Mouse (Mus musculus) heart, embryonic 12.5 days (tissue): Measurements from ENCODE around the gene Syt14. TPM values are rescaled to one million over a fixed set of nuclear protein-coding genes. Genes with fewer than 3 reads are reported as not detected.

Experiments used
- ATAC-seq: fragments of 200-750 bp; cut with Nextera tagmentation; 2 replicates; pipeline ENCODE4 v1.8.0; 2017; ENCODE audit warnings: moderate TSS enrichment, moderate library complexity; ENCODE audit not compliant: insufficient number of reproducible peaks, low FRiP score
- H3K27ac ChIP-seq: fragments of 300-500 bp; sonication (generic); 2 replicates; pipeline ENCODE4 v1.5.1; 2016; ENCODE audit warnings: mild to moderate bottlenecking, moderate library complexity; ENCODE audit not compliant: poor library complexity, severe bottlenecking
- H3K27me3 ChIP-seq: fragments of 300-500 bp; sonication (generic); replicated peaks from 2 replicates; pipeline ENCODE4 v1.6.1; 2016; ENCODE audit warnings: mild to moderate bottlenecking, moderate library complexity
- H3K36me3 ChIP-seq: fragments of 300-500 bp; sonication (generic); 2 replicates; pipeline ENCODE4 v1.6.1; 2016; ENCODE audit warnings: mild to moderate bottlenecking, moderate library complexity
- H3K4me1 ChIP-seq: fragments of 300-500 bp; sonication (generic); replicated peaks from 2 replicates; pipeline ENCODE4 v1.6.1; 2016; ENCODE audit warnings: mild to moderate bottlenecking
- H3K4me2 ChIP-seq: fragments of 300-500 bp; sonication (generic); 2 replicates; pipeline ENCODE4 v1.6.1; 2016; ENCODE audit warnings: mild to moderate bottlenecking, moderate library complexity
- H3K4me3 ChIP-seq: fragments of 300-500 bp; sonication (generic); 2 replicates; pipeline ENCODE4 v1.5.1; 2016; ENCODE audit warnings: mild to moderate bottlenecking
- H3K9ac ChIP-seq: fragments of 300-500 bp; sonication (generic); 2 replicates; pipeline ENCODE4 v1.6.1; 2016; ENCODE audit warnings: mild to moderate bottlenecking, moderate library complexity
- H3K9me3 ChIP-seq: fragments of 300-500 bp; sonication (generic); replicated peaks from 2 replicates; pipeline ENCODE4 v1.6.1; 2016; ENCODE audit warnings: mild to moderate bottlenecking, moderate library complexity
- WGBS: fragments of 180-500 bp; shearing (Covaris S2); methylation state at CpG from one replicate; pipeline ENCODE4 v1.1.7; 2016; 5-methylcytosine and 5-hydroxymethylcytosine counted together
- polyA plus RNA-seq: library from polyadenylated mRNA; unstranded; fragments of >200 nt; fragmentation: Nextera tagmentation; extraction: Ambion mirVana; gene quantifications from 2 replicates; pipeline ENCODE4 v1.2.1, GENCODE M21; 2016

Syt14 gene
- polyA plus RNA-seq: 1.4 and 1.6 TPM in 2 replicates

DNA sequence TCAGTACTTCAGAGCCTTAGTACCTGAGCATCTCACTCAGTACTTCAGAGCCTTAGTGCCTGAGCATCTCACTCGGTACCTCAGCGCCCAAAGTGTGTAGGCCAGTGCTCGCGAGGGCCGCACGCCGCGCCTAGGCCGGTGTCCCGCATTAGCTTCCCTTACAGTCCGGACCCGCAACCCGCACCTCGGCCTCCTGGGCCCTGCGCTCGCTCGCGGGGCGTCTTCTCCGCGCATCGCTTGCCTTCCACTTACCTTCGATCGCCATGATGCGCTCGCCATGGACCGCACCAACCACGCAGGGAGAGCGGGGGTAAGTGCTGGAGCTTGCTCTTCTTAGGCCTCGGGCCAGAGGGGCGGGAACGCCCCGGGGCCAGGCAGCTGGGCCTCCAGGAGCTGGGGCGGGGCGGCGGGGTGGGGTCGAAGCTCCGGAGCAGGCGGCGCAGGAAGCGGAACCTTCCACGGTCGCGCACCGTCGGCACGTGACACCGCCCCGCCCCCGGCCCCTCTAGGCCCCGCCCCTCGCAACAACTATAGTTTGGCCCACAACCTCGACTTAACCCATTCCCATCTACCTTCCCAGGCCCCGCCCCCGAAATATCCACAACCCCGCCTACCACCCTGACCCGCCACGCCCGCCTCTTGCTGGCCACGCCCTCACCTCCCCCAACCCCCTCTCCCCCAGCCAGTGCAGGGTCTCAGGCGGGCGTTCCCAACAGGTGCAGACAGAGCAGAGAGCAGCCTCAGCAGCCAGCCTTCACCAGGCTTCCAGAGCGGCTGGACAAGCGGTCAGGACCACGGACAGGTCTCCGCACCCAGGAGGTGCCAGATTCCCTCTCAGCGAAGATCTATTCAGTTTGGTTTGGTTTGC, at the start of gene Syt14:
Gene Syt14, minus strand, starts transcription at position 405 of the 868 bp plus-strand sequence.
- Histone ChIP-seq H3K4me1 (peaks cover 9% of the 10 kb centered on the region), H3K27ac (no peak within 1 kb of the TSS), H3K9ac (peak within 1 kb of the TSS; percentile 71), H3K9me3 (no peaks in the 10 kb centered on the region), H3K4me2 (peak within 1 kb of the TSS; percentile 91), H3K36me3 (no peaks in the 10 kb centered on the region), H3K4me3 (peak within 1 kb of the TSS; percentile 73), H3K27me3 (0 out of 2 replicates have a peak, but pooled peaks cover 3% of the 10 kb centered on the region)
- peak; percentile 96 for ATAC-seq
- WGBS: under 1% methylated on average over 65 of the region's 67 CpGs

DNA sequence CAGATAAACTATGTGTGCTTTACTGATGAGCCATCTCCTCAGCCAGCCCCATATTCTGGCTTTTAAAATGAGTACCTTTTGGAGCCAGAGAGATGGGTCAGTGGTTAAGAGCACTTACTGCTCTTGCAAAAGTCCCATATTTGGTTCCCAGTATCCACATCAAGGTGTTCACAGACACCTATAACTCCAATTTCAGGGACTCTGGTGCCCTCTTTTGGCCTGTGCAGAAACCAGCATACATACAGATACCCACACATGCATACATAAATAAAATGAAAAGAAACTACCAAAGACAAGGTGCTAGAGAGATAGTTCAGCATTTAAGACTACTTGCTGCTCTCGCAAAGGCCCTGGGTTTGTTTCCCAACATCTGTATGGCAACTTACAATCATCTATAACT, 48.4 kb upstream of the Syt14 start:
- H3K4me2 ChIP-seq: no peak overlapping the region
- H3K27me3 ChIP-seq: no peaks in the 10 kb centered on the region
- 88% methylated on average over 1 of the region's 1 CpGs for WGBS
- ATAC-seq: no peak
- H3K9me3 ChIP-seq: no peaks in the 10 kb centered on the region
- H3K27ac ChIP-seq: no peak overlapping the region
- H3K9ac ChIP-seq: no peak overlapping the region
- H3K4me1 ChIP-seq: 0 out of 2 replicates have a peak, but pooled peaks cover 4% of the 10 kb centered on the region
- H3K36me3 ChIP-seq: no peaks in the 10 kb centered on the region
- no peak overlapping the region for H3K4me3 ChIP-seq

DNA sequence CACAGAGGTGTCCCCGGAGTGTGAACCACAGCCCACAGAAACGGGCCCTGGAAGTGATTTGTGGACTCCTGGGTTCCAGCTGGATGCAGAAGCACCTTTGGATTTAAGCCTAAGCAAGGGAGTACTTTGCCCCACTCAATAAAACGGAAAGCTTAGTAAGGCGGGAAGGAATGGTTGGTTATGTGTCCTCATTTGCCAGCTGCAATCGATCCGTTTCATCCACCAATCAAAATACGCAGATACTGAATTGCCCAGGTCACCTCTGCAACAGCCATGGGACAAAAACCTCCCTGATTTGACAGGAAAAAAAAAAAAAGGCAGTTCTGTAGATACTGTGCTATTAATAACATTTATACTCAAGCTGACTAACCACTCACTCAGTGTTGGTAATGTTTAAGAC, 47.5 kb upstream of the Syt14 start:
- no peak overlapping the region for H3K27ac ChIP-seq
- no peaks in the 10 kb centered on the region for H3K27me3 ChIP-seq
- no peak overlapping the region for H3K4me2 ChIP-seq
- WGBS: 80% methylated on average over 7 of the region's 7 CpGs
- no peak overlapping the region for H3K4me3 ChIP-seq
- no peaks in the 10 kb centered on the region for H3K36me3 ChIP-seq
- ATAC-seq: no peak
- no peaks in the 10 kb centered on the region for H3K9me3 ChIP-seq
- 0 out of 2 replicates have a peak, but pooled peaks cover 4% of the 10 kb centered on the region for H3K4me1 ChIP-seq
- H3K9ac ChIP-seq: no peak overlapping the region

DNA sequence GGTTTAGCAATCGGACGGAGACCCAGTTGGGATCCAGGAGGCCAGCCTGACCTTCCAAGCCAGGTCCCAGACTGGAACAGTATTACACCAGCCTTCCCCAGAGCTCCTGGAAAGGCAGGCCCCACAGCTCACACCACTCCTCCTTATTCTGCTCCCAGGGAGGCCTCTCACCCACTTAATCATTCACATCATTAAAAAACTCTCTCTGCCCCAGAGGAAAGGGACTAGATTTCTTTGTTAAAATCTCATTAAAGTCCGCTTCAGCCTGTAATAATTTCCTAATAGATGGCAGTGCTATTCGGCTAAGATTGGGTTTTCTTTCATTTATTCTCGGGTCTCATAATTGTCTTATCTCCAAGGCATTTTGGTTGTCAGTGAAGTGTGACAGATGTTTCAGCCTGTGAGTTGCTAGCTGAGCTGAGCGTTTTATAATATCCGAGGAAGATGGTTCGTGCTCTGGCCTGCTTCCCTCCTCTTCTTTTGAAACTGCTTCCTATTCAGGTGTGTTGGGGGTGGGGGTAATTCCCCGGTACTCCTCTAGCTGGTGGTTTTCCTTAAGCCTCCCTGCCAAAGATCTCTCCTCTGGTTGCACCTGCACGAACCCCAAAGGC, 46.8 kb upstream of the Syt14 start:
- no peak for ATAC-seq
- Histone ChIP-seq H3K27ac (no peak overlapping the region), H3K36me3 (no peaks in the 10 kb centered on the region), H3K9me3 (no peaks in the 10 kb centered on the region), H3K9ac (no peak overlapping the region), H3K4me1 (0 out of 2 replicates have a peak, but pooled peaks cover 4% of the 10 kb centered on the region), H3K4me2 (no peak overlapping the region), H3K4me3 (no peak overlapping the region), H3K27me3 (no peaks in the 10 kb centered on the region)
- WGBS: 54% methylated on average over 10 of the region's 10 CpGs

DNA sequence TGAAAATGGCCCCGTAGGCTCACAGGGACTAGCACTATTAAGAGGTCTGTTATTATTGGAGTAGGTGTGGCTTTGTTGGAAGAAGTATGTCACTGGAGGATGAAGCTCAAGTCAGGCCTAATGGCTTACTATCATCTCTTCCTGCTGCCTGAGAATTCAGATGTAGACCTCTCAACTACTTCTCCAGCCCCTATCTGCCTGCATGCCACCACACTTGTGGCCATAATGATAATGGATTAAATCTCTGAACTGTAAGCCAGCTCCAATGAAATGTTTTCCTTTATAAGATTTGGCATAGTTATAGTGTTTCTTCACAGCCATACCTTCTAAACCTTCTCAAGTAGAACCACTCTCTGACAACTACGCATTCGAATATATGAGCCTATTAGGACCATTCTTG, 27.0 kb upstream of the Syt14 start:
- Histone ChIP-seq H3K9me3 (no peaks in the 10 kb centered on the region; the same call in 1 of the 2 replicates), H3K36me3 (no peaks in the 10 kb centered on the region), H3K4me3 (no peak overlapping the region), H3K4me2 (no peak overlapping the region), H3K27me3 (peaks cover 4% of the 10 kb centered on the region; the same call in 1 of the 2 replicates), H3K4me1 (no peaks in the 10 kb centered on the region), H3K9ac (no peak overlapping the region), H3K27ac (no peak overlapping the region)
- 86% methylated on average over 3 of the region's 3 CpGs for WGBS
- ATAC-seq: no peak

DNA sequence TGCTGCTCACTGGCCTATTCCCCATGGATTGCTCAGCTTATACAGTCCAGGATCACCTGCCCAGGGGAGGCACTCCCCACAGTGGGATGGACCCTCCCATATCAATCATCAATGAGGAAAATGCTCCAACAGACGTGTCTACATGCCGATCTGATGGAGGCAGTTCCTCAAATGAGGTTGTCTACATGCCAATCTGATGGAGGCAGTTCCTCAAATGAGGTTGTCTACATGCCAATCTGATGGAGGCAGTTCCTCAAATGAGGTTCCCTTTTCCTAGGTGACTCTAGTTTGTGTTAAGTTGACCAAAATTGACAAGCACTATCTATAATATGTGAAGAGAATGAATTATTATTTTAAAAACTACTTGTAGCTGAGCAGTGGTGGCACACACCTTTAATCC, 24.6 kb upstream of the Syt14 start:
- no peak overlapping the region for H3K27ac ChIP-seq
- no peak for ATAC-seq
- 78% methylated on average over 2 of the region's 2 CpGs for WGBS

DNA sequence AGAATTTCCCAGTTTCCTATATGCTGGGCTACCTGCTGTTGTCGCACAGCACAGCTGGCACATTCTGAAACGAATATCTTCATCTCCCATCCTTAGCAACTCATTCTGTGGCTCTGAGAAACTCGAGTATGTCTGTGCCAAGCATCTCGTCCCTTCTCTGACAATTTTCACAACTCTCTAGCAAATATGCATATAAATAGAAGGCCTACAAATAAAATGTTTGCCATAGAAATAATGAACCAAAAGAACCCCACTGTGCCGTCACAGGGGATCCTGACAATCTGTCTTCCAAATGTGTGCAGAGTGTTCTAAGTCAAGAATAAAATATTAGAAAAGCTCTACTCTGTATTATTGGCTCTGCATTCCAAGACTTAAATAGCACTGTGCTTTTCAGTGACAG, 24.0 kb upstream of the Syt14 start:
- WGBS: 66% methylated on average over 5 of the region's 5 CpGs
- Histone ChIP-seq H3K36me3 (no peaks in the 10 kb centered on the region), H3K4me3 (no peak overlapping the region), H3K4me1 (no peaks in the 10 kb centered on the region), H3K4me2 (no peak overlapping the region), H3K9me3 (no peaks in the 10 kb centered on the region), H3K27ac (no peak overlapping the region), H3K27me3 (no peaks in the 10 kb centered on the region), H3K9ac (no peak overlapping the region)
- ATAC-seq: no peak

More for the DNA sequence above, 24.6 kb upstream of the Syt14 start:
- Histone ChIP-seq H3K4me1 (no peaks in the 10 kb centered on the region), H3K4me3 (no peak overlapping the region), H3K4me2 (no peak overlapping the region), H3K36me3 (no peaks in the 10 kb centered on the region), H3K9ac (no peak overlapping the region), H3K9me3 (no peaks in the 10 kb centered on the region), H3K27me3 (no peaks in the 10 kb centered on the region)

DNA sequence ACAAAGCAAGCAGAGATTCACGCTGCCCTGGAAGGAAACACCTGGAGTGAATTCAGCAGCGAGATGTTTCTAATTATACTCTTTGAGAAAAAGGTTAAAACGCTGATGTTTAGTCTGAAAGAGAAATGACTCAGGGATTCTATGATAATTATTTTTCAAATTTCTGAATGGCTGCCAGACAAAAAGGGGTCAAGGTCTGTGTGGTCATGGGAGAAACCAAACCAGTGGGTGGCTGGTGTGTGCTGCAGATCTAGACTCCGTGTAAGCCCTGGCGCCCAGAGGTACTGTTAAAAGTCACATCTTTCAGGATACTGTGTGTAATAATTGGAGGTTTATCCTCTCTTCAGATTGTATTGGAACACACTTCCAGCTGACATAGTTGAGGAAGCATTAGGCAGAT, 18.8 kb upstream of the Syt14 start:
- Histone ChIP-seq H3K4me3 (no peak overlapping the region), H3K36me3 (no peaks in the 10 kb centered on the region), H3K27ac (no peak overlapping the region), H3K9me3 (0 out of 2 replicates have a peak, but pooled peaks cover 2% of the 10 kb centered on the region), H3K4me2 (no peak overlapping the region), H3K9ac (no peak overlapping the region), H3K4me1 (no peaks in the 10 kb centered on the region), H3K27me3 (no peaks in the 10 kb centered on the region)
- ATAC-seq: no peak
- WGBS: 78% methylated on average over 5 of the region's 5 CpGs

DNA sequence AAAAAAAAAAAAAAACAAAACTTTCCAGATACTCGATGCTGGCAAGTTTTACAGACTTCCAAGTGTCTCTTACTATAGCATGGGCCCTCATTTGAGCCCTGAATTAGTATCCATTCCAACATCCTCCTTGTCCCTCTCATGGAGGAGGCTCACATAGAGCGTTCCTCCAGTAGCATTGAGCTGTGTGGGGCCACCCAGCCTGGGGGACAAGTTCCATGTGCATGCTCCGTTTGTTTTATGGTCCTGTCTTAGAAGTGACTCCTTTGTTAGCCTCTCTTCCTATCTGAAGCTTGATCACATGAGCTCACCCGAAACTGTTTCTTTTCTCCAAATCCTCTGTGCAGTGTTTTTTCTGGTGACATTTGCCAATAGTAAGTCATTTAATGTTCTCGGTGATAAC, 17.5 kb upstream of the Syt14 start:
- Histone ChIP-seq H3K27me3 (no peaks in the 10 kb centered on the region), H3K9me3 (0 out of 2 replicates have a peak, but pooled peaks cover 2% of the 10 kb centered on the region), H3K4me2 (no peak overlapping the region), H3K4me3 (no peak overlapping the region), H3K27ac (no peak overlapping the region), H3K36me3 (no peaks in the 10 kb centered on the region), H3K4me1 (no peaks in the 10 kb centered on the region), H3K9ac (no peak overlapping the region)
- ATAC-seq: no peak
- WGBS: 65% methylated on average over 5 of the region's 5 CpGs

DNA sequence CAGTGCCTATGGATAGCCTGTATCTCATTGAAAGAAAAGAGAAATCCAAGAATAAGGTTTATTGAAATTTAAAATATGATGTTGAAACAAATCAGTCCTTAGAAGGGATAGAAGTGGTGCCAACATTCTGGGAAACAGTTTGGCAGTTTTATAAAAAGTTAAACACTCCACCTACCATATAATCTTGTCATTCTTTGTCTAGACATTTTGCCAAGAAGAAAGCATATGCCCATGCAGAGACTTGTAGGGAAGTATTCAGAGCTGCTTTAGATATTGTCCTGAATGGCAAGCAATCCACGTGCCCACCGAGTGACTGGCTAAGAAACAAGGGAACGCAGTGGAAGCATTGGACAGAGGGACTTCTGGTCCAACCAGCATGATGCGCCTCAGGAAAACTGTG, 12.0 kb upstream of the Syt14 start:
- Histone ChIP-seq H3K27me3 (no peaks in the 10 kb centered on the region), H3K4me2 (no peak overlapping the region), H3K9me3 (0 out of 2 replicates have a peak, but pooled peaks cover 2% of the 10 kb centered on the region), H3K4me3 (no peak overlapping the region), H3K36me3 (no peaks in the 10 kb centered on the region), H3K27ac (no peak overlapping the region), H3K9ac (no peak overlapping the region), H3K4me1 (no peaks in the 10 kb centered on the region)
- 82% methylated on average over 4 of the region's 4 CpGs for WGBS
- no peak for ATAC-seq

DNA sequence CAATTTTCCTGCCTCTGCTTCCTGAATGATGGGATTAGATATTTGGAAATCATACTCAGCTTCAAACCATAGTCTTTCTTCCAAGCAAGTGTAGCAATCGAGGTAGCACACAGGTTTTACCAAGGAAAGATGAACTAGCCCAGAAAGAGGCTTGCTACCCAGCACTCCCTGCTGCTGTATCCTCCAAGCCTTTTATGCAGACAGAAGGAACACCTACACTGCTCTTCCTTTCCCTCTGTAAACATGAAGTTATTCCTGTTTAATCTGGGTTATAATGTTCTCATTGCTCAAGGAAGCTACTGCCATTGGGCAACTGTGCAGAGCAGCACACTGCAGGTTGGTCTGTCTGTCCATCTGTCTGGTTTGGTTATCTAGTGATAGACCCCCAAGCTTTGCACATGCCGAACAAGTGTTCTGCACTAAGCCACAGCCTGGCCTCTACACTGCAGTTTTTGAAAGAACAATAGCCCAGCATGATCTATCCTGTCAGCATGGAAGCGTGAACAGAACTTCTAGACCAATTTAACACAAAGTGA, 7.3 kb upstream of the Syt14 start:
- ATAC-seq: no peak
- Histone ChIP-seq H3K9ac (no peak overlapping the region), H3K9me3 (no peaks in the 10 kb centered on the region), H3K4me1 (no peaks in the 10 kb centered on the region), H3K36me3 (no peaks in the 10 kb centered on the region), H3K27ac (no peak overlapping the region), H3K27me3 (no peaks in the 10 kb centered on the region; the same call in 1 of the 2 replicates), H3K4me2 (no peak overlapping the region), H3K4me3 (no peak overlapping the region)
- 68% methylated on average over 3 of the region's 3 CpGs for WGBS
